Mouse (Mus musculus) heart, embryonic 16.5 days (tissue): Measurements from ENCODE around the gene Fam166a. TPM values are rescaled to one million over a fixed set of nuclear protein-coding genes. Genes with fewer than 3 reads are reported as not detected.

Source experiments
- ATAC-seq: fragments of 200-750 bp; cut with Nextera tagmentation; replicated peaks from 2 replicates; pipeline ENCODE4 v1.8.0; 2017; ENCODE audit warnings: moderate number of reproducible peaks; ENCODE audit not compliant: insufficient read depth, low FRiP score; ENCODE audit errors: extremely low read depth
- H3K27ac ChIP-seq: fragments of 300-500 bp; sonication (generic); 2 replicates; pipeline ENCODE4 v1.5.1; 2014; ENCODE audit warnings: mild to moderate bottlenecking, low read length, control low read depth, moderate library complexity
- H3K27me3 ChIP-seq: fragments of 300-500 bp; sonication (generic); 2 replicates; pipeline ENCODE4 v1.6.1; 2014; ENCODE audit warnings: low read length, mixed read lengths; ENCODE audit not compliant: control insufficient read depth, insufficient read depth
- H3K36me3 ChIP-seq: fragments of 300-500 bp; sonication (generic); 2 replicates; pipeline ENCODE4 v1.6.1; 2014; ENCODE audit not compliant: control insufficient read depth, insufficient read depth
- H3K4me1 ChIP-seq: fragments of 300-500 bp; sonication (generic); 2 replicates; pipeline ENCODE4 v1.6.1; 2014; ENCODE audit warnings: low read length, mixed read lengths; ENCODE audit not compliant: control insufficient read depth, insufficient read depth
- H3K4me2 ChIP-seq: fragments of 300-500 bp; sonication (generic); 2 replicates; pipeline ENCODE4 v1.6.1; 2014; ENCODE audit warnings: low read depth, mild to moderate bottlenecking, control low read depth, low read length
- H3K4me3 ChIP-seq: fragments of 300-500 bp; sonication (generic); 2 replicates; pipeline ENCODE4 v1.5.1; 2014; ENCODE audit warnings: mild to moderate bottlenecking, control low read depth, low read length
- H3K9ac ChIP-seq: fragments of 300-500 bp; sonication (generic); 2 replicates; pipeline ENCODE4 v1.6.1; 2014; ENCODE audit warnings: low read length, control low read depth
- H3K9me3 ChIP-seq: fragments of 300-500 bp; sonication (generic); replicated peaks from 2 replicates; pipeline ENCODE4 v1.6.1; 2016; ENCODE audit warnings: low read length; ENCODE audit not compliant: control insufficient read depth
- WGBS: fragments of 180-500 bp; shearing (Covaris S2); extraction: QIAGEN DNeasy Blood & Tissue Kit; methylation state at CpG from one replicate; pipeline ENCODE4 v1.1.7; 2014; 5-methylcytosine and 5-hydroxymethylcytosine counted together
- polyA plus RNA-seq: library from polyadenylated mRNA; unstranded; fragments of >200 nt; fragmentation: Nextera tagmentation; extraction: Ambion mirVana; gene quantifications from 2 replicates; pipeline ENCODE4 v1.2.1, GENCODE M21; 2015

Fam166a gene
- polyA plus RNA-seq, 1 experiment from 2014 or later = not detected

DNA sequence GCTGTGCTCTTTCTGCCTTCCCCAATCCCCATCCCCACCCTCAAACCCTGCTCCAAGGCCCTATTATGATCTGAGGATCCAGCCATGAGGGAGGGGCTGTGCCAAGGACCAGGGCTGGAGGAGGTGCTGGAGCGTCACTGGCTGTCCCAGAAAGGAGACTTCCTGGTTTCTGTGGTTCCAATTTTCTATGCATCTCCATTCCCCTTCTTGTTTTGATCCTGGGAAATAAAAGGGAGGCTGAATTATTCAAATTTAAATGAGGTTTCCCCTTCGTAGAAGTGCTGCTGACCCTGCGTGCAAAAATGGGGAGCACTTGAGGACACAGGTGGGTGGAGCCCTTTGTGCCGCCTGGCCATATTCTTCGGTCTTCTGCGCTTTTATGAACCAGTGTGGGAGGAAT, 35.9 kb upstream of the Fam166a start:
- Histone ChIP-seq H3K9me3 (no peaks in the 10 kb centered on the region), H3K27ac (0 out of 2 replicates have a peak overlapping the region, but pooled peaks have one; percentile 41), H3K4me3 (peak overlapping the region; percentile 79), H3K9ac (peak overlapping the region; percentile 86), H3K36me3 (no peaks in the 10 kb centered on the region), H3K4me2 (peak overlapping the region; percentile 94), H3K4me1 (peaks cover 26% of the 10 kb centered on the region), H3K27me3 (no peaks in the 10 kb centered on the region)
- ATAC-seq = no peak
- 33% methylated on average over 6 of the region's 6 CpGs for WGBS

DNA sequence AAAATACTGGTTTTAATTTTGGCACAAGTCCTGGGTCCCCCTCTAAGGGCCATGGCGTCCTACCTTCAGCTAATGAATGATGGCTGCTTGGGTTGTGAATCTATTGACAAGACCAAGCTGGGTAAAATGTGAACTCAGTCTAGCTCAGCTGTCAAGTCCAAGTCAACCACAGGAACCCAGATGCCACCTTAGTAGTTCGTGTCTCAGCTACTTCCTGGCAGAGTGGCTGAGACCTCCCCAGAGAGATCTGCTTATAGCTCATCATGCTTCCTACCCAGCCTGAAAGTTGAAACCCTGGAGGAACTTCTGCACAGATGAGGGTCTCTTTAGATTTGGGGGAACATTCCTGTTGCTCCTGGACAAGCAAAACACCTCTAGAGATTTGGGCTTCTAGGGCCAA, 35.2 kb upstream of the Fam166a start:
- Histone ChIP-seq H3K27ac (no peak overlapping the region), H3K9ac (no peak overlapping the region), H3K36me3 (no peaks in the 10 kb centered on the region), H3K9me3 (no peaks in the 10 kb centered on the region), H3K4me2 (peak overlapping the region; percentile 94), H3K27me3 (no peaks in the 10 kb centered on the region), H3K4me3 (peak overlapping the region; percentile 79), H3K4me1 (peaks cover 19% of the 10 kb centered on the region)
- 74% methylated on average over 2 of the region's 2 CpGs for WGBS
- ATAC-seq = no peak

DNA sequence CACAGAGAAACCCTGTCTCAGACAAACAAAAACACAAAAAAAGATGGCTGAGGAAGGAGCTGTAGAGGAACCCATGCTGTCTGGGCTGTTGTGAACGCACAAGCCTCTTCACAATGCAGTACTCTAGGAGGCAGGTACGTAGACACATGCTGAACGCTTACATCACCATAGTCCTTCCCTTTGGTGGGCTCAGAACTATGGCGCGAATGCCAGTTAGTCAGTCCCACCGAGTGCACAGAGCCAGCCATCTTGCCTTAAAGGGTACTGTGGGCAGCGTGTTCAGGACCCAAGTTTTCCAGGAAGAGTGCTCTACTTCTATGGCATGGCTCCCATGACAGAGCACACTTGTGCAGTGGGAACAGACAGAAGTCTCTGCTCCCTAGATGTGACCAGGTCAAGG, 34.0 kb upstream of the Fam166a start:
- WGBS = 95% methylated on average over 7 of the region's 7 CpGs
- peak overlapping the region; percentile 96; the same call in 1 of the 2 replicates for H3K4me2 ChIP-seq
- H3K9ac ChIP-seq = no peak overlapping the region
- H3K36me3 ChIP-seq = no peaks in the 10 kb centered on the region
- H3K4me1 ChIP-seq = peaks cover 14% of the 10 kb centered on the region
- no peaks in the 10 kb centered on the region for H3K27me3 ChIP-seq
- no peak for ATAC-seq
- no peak overlapping the region for H3K27ac ChIP-seq
- no peak overlapping the region for H3K4me3 ChIP-seq
- H3K9me3 ChIP-seq = no peaks in the 10 kb centered on the region

DNA sequence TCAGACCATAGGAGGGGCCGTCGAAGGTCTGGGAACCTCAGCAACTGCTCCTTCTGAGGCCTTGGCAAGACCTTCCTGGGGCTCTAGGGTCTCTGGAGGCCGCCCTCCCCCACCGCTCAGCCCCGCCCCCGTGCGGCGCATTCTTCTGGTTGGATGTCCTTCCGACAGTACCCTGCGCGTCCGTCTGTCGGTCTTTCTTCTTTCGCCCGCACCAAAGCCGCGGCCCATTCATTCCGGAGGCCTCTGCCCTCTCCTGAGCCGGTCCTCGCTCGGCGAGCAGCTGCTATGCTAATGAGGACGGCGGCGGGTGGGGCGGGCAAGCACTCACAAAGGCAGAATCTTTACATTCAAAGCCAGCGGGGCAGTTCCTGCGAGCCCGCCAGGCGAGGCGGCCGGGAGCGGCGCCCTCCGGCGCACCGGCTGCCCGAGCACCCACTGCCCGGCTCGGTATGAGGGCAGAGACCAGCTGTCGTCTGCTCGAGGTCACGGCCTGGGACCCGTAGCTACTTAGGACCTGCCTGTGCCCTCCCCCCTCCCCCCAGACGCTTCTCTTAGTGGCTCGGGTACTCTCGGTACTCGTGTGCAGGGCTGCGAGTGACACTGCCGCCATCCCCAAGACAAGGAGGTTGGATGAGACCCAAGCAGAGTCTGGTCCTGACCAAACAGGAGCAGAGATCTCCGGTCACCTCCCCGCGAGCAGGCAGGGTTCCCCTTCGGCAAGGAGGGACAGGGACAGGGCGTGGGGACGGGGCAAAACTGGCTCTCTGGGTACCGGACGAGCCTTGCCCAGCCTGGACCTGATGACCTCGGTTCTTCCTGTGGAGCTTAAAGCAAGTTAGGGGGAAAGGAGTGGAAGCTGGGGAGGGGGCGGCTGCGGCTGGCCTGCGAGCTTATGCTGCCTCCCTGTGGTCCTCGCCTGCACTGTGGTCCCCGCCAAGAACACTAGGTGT, 32.6 kb upstream of the Fam166a start:
- Histone ChIP-seq H3K9me3 (no peaks in the 10 kb centered on the region), H3K4me2 (peak overlapping the region; percentile 96), H3K4me1 (peaks cover 12% of the 10 kb centered on the region), H3K27me3 (no peaks in the 10 kb centered on the region), H3K27ac (peak overlapping the region; percentile 85), H3K36me3 (no peaks in the 10 kb centered on the region), H3K9ac (peak overlapping the region; percentile 86), H3K4me3 (peak overlapping the region; percentile 61)
- ATAC-seq = peak; percentile 59
- WGBS = 1% methylated on average over 64 of the region's 64 CpGs

DNA sequence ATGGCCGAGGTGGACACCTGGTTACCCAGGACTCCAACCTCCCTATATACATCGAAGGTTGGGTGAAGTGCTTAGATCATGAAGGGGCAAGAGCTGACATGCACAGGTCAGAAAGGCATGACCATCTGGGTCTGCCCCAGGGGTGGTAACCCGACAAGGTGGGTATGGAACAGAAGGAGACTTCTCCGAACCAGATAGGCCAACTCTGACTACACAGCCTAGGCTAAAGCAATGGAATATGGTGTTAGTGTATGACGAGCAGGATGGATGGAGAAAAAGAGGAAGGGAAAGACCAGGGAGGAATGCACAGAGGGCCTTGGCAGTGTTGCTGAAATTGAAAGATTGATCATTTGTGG, 32.0 kb upstream of the Fam166a start:
- 36% methylated on average over 5 of the region's 5 CpGs for WGBS
- peak overlapping the region; percentile 61 for H3K4me3 ChIP-seq
- H3K27ac ChIP-seq = no peak overlapping the region
- H3K4me1 ChIP-seq = peaks cover 12% of the 10 kb centered on the region
- H3K9me3 ChIP-seq = no peaks in the 10 kb centered on the region
- no peaks in the 10 kb centered on the region for H3K36me3 ChIP-seq
- H3K27me3 ChIP-seq = no peaks in the 10 kb centered on the region
- ATAC-seq = no peak
- H3K9ac ChIP-seq = peak overlapping the region; percentile 86; the same call in 1 of the 2 replicates
- H3K4me2 ChIP-seq = peak overlapping the region; percentile 96

DNA sequence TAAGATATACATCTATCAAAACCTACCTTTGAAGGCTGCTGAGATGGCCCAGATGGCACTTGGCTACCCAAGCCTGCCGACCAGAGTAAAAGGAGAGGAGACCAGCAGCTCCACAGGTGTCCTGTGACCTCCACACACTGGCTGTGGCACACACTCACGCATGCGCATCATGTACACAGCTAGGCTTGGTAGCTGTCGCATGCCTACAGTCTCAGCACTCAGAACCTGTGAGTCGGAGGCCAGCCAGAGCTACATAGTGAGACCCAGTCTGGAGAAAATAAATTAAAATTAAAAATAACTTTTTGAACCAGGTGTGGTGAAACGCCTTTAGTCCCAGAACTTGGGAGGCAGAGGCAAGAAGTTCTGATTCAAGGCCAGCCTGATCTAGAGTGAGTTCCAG, 30.7 kb upstream of the Fam166a start:
- Histone ChIP-seq H3K9me3 (no peaks in the 10 kb centered on the region), H3K9ac (no peak overlapping the region), H3K36me3 (no peaks in the 10 kb centered on the region), H3K4me3 (no peak overlapping the region), H3K4me2 (no peak overlapping the region), H3K4me1 (peaks cover 9% of the 10 kb centered on the region), H3K27ac (no peak overlapping the region), H3K27me3 (no peaks in the 10 kb centered on the region)
- no peak for ATAC-seq
- 79% methylated on average over 6 of the region's 6 CpGs for WGBS

DNA sequence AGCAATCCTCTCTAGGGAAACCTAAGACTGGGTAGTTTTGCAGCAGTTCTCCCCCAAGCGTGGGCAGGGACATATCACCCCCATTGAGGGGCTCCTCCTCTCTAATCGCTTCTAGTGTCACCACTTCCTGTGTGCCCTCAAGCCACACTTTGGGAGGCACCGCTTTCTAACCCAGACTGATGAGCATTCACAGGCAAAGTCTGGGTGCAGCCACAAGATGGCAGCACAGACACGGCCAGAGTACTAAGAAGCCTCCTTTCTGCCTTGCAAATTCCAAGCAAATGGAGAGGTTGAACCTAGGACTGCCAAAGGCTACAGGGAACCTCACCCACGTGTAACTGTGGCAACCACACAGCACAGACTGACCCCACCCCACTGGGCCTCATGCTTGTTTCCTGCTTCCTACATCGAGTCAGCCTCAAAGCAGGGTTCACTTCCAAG, 25.2 kb upstream of the Fam166a start:
- no peak overlapping the region; the same call in 1 of the 2 replicates for H3K27ac ChIP-seq
- H3K4me2 ChIP-seq = peak overlapping the region; percentile 64
- 2% methylated on average over 6 of the region's 6 CpGs for WGBS
- H3K9me3 ChIP-seq = no peaks in the 10 kb centered on the region
- H3K27me3 ChIP-seq = peaks cover 13% of the 10 kb centered on the region
- ATAC-seq = peak; percentile 58
- peak overlapping the region; percentile 42; the same call in 1 of the 2 replicates for H3K9ac ChIP-seq
- 0 out of 2 replicates have a peak overlapping the region, but pooled peaks have one; percentile 9 for H3K4me3 ChIP-seq
- no peaks in the 10 kb centered on the region for H3K36me3 ChIP-seq
- H3K4me1 ChIP-seq = peaks cover 28% of the 10 kb centered on the region

DNA sequence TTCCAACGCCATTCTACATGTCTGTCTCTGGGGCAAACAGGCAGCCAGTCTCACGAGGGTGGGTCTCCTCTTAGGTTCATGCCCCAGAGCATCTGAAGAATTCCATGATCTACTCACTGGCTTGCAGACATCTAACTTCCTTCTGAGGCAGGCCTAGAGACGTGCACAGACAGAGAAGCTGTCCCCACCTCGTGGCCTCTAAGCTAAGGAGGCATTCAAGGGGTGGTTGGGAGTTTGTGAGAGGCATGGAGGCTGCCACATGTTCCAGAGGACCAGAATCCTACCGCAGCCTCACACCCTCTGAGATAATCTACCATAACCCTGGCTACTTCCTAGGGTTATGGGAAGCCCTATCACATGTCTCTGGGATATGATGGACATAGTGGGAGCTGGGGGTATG, 24.5 kb upstream of the Fam166a start:
- WGBS = 60% methylated on average over 5 of the region's 5 CpGs
- H3K4me3 ChIP-seq = peak overlapping the region; percentile 48; the same call in 1 of the 2 replicates
- H3K4me2 ChIP-seq = peak overlapping the region; percentile 64

More for the DNA sequence above, 24.5 kb upstream of the Fam166a start:
- Histone ChIP-seq H3K9ac (peak overlapping the region; percentile 42), H3K4me1 (peaks cover 28% of the 10 kb centered on the region), H3K27me3 (peaks cover 13% of the 10 kb centered on the region), H3K27ac (peak overlapping the region; percentile 90), H3K9me3 (no peaks in the 10 kb centered on the region), H3K36me3 (no peaks in the 10 kb centered on the region)
- no peak for ATAC-seq
